Mouse (Mus musculus): Measurements from ENCODE around the gene Mrpl34.
A peak's percentile ranks its signal among the peaks of the same experiment; 100 is the strongest.

The Mrpl34 gene

DNA sequence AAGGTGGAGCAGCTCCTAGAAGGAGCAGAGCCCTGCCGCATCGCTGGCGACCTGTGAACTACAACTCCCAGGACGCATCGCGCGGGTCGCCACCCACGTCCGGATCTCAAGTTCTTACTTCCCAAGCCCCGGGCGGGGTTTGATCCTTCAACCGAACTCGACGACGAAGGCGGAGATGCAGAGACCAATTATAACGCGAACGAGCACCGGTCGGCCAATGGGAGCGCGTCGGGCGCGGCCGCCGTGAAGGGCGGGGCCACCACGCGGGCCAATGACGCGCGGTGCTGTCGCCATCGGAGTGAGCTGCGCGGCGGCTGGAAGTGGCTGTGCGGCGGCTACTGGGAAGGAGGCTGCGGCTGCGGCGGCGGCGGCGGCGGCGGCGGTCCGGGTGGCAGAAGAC is 4.2 kb downstream of the Mrpl34 start, which contains the start of gene Dda1:
TSS of gene Dda1 (plus strand) at position 284 of the 400 bp plus-strand sequence.
- DNase-seq (ENCODE audit: low read depth, low spot score) = peak; percentile 100

DNA sequence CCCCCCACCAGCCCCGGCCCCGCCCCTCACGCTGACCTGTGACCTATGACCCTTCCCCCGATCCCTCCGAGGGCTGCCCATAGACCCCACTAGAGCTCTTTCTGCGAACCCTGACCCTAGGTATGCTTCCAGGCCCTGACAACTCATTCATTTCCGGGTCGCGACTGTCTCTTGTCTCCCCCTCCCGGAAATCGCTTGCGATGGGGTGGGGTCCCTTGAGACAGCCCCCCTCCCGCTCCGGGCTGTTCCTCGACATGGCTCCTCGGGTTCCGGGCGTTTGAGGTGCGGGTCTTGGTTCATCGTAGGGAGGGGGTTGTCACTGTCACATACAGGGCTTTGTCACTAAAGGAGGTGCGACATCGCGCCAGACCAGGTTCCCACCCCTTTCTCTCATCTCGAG is 4.7 kb downstream of the Mrpl34 start:
- peak; percentile 72 for DNase-seq (ENCODE audit: low read depth, low spot score)

DNA sequence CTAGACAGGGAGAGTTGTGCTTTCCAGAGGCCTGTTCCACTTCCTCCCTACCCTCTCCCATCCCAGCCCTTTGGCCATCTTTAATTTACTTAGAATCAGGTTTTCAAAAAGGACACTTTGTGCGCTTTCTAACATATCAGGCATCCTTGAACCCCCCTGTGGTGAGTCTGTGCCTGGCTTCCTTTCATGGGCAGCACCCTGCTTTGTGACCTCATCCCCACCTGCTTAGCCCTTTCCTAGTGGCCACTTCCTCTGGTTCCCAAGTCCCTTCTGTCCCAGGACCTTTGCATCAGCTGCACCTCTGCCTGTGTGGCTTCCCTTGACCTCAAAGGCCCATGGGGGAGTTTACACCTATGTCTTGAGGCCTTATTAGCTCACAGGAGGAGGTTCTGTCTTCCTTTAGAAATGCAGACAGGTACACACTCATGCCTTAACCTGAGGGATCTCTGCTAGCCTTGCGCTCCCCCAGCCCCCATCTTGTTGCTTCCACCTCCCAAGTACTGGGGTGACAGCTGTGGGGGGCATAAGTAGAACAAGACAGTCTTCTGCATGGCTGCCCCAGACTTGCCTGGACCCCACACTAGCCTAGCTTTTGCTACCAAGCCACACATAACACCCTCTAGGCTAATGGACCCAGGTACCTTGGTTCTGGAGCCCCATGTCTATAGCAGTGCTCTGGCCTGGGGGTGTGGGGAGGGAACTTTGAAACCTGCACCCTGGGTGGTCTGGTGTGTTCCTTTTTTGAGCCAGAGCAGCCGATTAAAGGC is 5.6 kb downstream of the Mrpl34 start:
- no peak for DNase-seq (ENCODE audit: low read depth, low spot score)

DNA sequence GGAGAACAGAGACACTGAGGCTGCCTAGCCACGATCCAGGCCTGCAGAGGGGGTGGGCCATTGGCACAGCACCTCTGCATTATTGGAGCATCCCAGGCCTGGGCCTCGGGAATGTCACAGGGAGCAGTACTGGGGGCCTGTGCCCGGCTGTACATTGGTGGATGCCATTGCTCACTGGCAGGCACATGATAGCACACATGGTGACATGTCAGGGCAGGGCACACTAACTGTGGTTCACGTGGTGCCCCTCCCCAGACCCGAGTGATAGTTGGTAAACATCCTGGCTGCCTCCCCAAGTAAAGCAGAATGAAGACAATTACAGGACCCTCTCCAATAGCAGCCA is 6.1 kb downstream of the Mrpl34 start:
- no peak for DNase-seq (ENCODE audit: low read depth, low spot score)

DNA sequence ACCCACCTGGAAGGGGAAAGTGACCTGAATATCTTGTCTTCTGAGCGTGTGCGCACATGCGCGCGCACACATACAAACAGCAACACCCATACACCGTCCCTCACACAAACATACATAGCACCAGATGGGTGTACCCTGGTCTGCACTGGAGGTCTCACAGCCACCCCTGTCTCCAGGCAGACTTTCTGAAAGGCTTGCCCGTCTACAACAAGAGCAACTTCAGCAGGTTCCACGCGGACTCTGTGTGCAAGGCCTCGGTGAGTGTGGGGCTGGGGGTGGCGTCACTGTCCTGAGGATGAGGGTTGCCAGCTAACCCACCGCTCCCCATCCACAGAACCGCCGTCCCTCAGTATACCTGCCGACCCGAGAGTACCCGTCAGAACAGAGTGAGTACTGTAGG is 7.1 kb downstream of the Mrpl34 start:
- DNase-seq (ENCODE audit: low read depth, low spot score) = no peak

DNA sequence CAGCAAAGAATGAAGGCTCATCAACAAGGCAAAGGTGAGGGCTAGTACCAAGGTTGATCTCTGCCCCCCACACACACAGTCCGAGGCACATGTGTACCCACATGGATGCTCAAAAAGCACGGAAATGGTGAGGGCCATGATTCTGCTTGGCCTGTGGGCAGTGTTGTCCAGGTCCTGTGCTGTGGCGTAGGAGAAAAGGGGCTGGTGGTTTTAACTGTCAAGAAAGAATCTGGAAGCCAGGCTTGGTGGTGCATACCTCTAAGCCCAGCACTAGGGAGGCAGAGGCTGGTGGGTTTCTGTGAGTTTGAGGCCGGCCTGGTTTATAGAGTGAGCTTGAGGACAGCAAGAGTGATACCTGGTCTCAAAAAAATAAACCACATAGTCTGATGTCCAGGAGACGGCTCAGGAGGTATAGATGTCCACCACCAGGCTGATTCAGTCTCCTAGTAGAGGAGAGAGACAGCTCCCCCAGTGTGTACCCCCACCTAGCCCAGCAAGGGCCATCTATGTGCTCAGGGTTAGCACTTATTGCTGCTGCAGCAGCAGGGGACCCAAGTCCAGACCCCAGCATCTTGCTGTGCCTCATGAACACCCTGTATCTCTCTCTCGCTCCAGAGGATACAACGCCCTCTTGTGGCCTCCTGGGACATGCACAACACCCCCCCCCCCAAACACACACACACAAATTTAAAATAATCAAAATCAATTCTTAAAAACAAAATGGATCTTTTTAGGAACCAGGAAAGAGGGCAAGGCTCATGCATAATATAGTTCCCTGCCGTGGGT is 8.0 kb downstream of the Mrpl34 start:
- DNase-seq (ENCODE audit: low read depth, low spot score) = no peak

DNA sequence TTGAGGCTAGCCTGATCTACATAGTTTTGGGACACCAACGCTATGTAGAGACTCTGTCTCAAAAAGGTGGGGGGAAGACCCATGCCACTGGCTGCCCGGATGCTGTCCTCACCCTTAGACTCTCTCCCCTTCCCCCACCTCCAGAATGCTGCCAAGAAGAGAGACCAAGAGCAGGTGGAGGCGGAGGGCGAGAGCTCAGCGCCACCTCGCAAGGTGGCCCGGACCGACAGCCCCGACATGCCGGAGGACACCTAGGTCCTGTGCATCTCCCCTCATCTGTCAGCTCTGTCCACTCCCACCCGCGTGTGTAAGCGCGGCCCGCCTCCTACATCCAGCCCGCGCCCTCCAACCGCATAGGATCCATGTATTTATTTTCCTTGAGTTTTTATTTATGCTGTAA is 9.6 kb downstream of the Mrpl34 start:
- DNase-seq (ENCODE audit: low read depth, low spot score) = no peak

DNA sequence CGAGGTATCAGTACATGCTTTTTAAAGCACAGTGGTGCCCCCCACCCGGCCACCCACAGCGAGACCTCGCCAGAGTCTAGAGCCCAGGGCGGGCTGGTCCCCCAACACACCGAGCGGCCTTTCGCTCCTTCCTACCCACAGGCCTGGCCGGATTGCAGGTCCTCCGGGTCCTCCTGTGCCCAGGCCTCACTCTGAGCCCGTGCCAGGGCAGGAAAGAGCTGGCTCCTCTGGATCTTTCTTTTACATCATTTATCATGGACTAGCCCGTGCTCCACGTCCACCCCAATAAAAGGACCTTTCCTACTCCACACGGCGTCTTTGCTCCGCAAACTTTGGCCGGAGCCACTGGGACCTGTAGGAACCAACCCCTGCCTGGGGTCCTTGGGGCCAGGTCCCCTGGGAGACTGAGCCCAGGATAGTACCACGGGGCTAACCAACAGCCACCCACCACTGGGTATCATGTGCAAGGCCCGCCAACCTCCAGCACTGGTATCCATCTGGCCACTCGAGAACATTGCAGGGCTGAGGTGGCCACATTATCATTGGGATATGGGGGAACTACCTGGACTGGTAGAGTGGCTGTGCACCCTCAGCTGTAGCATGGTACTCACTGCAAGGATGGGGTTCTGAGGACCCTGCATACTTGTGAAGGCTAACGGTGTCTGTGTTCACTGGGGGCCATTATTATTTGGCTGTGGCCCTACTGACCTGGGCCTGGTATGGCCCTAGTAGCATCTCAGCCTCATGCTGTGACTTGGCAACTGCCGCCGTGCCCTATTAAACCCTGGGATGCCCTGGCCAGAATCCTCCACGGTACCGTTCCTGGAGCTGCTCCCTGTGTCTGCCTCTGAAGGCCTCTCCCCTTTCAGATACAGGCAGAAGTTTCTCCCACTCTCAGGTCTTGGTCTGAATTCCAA is 10.3 kb downstream of the Mrpl34 start:
- DNase-seq (ENCODE audit: low read depth, low spot score) = no peak

DNA sequence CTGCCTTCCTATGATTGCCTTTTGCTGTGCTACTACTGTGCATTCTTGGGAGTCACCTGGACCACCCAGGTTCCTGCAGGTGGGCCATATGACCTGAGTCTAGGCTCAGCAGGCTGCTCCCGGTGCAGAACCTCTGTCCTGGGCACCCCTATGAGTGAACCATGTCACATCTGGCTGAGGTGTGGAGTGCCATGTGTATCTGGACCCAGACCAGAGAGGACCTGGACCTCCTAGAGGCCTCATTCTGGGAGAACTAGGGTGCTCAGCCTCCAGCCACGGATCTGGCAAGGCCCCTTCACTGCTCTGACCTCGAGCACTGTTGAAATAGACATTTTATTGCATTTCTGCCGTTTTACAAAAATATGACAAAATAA is 10.9 kb downstream of the Mrpl34 start:
- DNase-seq (ENCODE audit: low read depth, low spot score) = no peak

DNA sequence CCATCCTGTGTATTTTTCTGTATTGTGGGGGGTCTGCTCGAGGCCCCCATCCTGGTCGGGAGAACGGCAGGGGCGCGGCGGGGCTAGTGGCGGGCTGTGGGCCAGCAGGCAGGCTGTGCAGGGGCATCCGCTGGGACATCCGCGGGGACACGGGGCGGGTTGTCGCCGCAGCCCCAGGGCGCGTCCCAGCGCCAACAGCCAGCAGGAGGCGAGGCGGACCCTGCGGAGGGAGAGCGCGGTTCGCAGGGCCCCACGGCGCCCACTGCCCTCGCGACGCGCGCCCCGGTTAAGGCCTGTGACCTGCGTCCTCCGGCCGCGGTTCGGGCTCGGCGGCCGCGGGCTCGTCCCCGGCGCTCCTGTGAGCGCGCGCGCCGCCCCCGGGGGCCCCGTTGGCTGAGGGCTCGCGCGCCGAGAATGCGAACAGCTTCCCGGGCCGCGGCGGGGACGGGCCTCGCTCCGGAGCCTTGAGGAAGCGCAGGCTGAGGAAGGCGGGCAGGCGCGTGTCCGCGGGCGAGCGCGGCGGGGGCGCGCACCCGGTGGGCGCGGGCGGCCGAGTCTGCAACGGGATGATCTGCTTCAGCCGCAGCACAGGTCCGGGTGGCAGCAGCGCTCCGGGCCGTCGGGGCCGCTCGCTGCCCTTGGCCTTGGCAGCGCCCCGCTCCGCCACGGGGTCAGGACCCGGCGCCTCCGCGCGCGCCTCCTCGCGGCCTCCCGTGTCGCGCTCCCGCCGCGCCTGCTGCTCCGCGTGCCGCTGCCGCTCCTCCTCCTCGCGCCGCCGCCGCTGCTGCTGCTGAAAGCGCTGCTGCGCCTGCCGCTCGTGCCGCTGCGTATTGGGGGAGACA is 11.6 kb downstream of the Mrpl34 start:
- peak; percentile 92 for DNase-seq (ENCODE audit: low read depth, low spot score)

DNA sequence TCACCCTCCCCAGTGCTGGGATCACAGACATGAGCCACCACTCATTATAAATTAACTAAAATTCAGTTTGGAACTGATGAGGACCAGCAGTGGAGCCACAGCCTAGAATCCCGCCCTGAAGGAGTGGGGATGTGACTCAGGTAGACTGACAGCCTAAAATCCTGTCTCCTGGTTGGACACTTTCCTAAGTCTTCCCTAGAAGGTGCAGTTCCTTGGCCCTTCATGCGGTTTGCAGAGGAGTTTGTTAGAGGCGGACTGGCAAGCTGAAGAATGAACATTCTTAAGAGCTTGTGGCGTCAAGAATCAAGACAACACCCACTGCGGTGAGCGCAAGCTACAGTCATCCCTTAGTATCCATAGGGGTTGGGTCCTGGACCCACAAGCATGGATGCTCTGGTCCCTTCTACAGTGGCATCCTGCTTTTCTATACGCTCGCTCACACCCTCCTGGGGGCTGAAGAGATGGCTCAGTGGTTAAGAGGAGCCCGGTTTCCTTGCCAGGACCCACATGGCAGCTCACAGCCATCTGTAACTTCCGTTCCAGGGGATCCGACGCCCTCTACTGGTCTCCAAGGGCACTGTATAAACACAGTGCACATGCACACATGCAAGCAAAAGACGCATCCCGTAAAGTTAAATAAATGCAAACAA is 12.6 kb downstream of the Mrpl34 start:
- peak; percentile 68 for DNase-seq (ENCODE audit: low read depth, low spot score)

DNA sequence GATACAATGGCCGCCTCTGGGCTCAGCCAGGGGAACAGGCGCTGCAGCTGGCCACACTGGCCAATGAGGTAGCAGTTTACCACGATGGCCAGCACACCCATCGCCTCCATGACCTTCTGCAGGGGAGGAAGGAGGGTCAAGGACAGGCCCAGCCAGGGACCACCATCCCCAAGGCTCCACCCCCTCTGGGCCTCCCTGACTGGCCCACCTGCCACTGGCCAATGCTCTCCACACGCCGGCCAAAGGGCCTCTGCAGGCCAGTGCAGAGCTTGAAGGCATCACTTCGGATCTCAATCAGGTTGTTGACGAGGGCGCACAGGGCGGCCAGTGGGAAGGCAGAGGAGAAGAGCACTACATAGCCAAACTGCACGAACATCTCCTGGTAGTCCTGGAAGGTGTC is 14.2 kb downstream of the Mrpl34 start:
- no peak for DNase-seq (ENCODE audit: low read depth, low spot score)

DNA sequence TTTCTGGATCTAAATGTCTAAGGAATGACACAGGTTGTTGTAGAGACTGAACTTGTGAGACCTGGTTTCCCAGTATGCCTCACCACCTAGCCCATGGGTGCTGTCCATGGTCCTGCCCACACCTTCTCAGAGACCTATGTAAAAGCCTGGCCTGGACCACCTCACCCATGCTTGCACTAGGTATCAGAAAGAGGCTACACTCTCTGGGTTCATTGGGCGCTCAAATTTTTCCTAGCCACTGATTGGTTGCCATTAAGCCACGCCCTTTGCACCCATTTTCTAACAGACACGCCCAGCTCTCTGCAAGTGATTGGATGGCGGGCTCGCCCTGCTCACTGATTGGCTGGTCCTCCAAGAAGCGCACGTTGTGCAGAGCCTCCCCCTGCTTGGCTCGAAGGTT is 19.2 kb downstream of the Mrpl34 start:
- DNase-seq (ENCODE audit: low read depth, low spot score) = peak; percentile 41

DNA sequence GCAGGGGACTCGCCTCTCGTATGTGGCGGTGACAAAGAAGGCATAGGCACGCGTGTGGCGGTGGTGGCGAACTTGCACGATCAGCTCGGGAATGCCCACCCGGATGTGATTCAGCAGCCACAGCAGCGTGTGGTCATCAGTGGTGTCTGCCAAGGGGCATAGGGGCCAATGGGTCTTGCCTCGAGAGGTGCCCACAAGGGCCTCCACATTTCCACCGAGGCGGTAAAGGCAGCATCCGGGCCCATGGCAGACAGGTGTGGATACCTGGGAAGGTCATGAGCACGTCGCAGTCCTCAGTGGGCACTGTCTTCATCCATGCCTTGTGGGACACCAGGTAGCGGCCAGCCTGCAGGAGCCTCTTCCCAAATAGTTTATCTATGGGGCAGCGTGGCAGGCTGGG is 20.0 kb downstream of the Mrpl34 start:
- no peak for DNase-seq (ENCODE audit: low read depth, low spot score)

DNA sequence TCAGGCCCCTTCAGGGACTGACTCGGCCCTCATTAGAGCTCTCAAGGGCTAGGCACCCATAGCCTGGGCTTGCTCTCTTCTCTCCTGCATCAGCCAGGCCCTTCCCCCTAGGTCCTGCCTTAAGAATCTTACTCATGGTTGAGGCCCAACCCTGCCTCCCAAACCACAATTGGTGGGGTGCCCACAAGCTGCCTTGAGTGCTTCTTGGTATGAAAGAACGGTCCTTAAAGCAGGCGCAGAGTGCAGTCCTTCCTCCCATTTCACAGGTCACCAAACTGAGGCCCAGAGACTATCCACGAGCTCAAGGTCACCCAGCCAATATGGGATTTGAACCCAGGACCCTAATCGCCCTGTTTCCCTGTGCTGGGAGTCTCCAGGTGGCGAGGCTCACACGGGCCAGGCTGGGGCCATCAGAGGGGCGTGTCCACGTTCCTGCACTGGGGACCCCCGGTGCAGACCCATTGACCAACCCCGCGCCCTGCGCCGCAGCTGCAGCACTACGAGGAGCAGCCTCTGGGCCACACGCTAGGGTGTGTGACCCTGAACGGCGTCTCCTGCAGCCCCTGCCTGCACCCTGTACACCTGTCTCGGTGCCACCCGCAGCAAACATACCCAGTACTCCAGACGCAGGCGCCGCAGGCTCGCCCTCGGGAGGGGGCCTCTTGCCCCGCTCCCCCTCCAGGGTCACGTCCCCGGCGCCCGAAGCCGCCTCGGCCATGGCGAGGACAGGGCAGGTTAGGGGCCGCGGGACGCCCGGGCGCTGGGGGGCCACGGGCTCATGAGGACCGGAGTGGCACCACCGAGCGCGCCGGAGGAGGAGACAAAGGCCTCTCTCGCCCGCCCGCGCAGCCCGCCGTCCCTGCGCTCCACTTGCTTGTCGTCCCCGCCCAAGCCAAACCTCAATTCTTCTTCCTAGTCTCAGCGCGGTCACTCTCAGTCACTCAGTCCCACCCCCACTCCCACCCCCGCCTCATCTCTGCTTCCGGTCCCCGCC is 20.7 kb downstream of the Mrpl34 start, which contains the start of gene Ano8:
TSS of gene Ano8 (minus strand) at position 822 of the 994 bp plus-strand sequence.
- DNase-seq (ENCODE audit: low read depth, low spot score) = peak; percentile 98

DNA sequence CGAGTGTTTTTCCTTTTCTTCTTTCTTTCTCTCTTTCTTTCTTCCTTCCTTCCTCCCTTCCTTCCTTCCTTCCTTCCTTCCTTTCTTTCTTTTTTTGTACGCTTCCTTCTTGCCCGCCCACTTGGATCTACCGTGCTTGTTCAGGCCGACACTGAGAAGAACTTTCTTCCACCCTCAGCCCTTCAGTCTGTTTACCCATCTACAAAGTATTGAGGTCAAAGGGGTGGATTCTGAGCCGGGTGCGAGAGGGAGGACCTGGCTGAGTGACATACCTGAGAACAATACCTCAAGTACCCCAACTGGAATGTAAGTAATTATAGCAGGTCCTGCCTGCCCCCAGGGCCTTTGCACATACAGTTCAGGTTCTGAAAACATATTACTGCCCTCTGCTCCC is 21.4 kb downstream of the Mrpl34 start:
- no peak for DNase-seq (ENCODE audit: low read depth, low spot score)

DNA sequence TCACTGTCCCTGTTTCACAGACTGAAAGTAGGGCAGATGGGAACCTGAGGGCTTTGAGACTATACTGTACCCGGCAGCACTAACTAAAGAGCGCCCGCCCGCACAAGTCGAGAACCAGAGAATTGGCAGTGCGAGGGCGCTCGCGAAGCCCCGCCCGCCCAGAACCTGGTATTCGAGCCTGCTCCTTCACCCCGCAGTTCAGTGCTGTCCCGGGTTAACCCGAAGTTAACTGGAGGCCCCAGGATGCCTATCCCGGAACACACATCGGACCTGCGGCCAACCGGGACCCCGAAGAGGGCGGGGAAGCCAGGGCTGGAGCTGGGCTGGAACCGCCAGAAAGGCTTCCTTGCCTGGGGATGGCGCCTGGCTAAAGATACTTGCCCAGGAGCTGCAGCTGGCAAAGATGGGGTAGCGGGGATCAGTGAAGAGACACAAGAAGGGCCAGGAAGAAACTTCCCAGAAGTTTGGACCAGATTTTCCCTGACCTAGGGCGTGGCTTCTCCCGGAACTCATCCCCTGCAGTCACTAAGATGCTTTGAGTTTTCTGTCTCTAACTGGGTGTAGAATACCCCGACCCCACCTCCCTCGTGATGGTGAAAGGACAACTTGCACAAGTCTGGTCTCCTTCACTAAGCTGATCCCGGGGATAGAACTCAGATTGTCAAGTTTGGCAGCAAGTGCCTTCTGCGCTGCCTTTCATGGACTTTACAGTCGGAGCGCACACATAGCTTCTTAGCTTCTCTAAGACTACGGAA is 23.1 kb downstream of the Mrpl34 start, which contains the start of gene Gtpbp3:
TSS of gene Gtpbp3 (plus strand) at position 413 of the 755 bp plus-strand sequence.
- DNase-seq (ENCODE audit: low read depth, low spot score) = peak; percentile 89

DNA sequence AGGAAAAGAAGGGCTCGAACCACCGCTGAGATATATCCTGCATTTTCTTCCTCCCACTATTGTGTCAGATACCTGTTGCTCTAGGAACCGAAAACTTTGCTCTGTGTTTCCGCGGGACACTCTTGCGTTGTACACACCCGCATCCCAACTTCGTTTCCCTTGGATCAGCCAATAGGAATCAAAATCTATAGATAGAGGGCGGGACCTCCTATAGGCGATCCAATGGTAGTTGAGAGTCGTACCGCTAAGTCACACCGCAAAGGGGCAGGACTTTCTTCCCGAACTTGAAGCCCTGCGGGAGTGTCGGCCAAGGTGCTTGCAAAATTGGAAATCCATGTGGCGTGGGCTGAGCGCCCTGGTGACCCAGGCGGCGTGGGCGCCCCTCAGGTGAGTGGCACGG is 23.7 kb downstream of the Mrpl34 start:
- peak; percentile 98 for DNase-seq (ENCODE audit: low read depth, low spot score)

DNA sequence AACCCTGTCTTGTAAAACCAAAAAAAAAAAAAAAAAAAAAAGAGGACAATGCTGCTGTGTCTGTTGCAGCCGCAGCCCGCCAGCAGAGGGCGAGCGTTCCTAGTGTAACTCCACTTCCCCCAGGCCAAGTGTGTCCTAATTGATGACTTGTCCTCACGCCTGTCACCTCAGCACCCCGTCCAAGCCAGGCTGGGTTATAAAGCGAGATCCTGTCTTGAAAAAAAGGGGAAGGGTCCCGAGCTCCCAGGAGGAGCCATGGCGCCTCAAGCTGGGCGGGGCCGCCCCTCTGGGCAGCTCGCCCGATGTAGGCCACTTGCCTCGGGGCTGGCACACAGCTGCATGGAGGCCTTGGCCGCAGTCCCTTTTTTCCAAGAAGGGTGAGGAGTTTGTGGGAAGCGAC is 30.3 kb downstream of the Mrpl34 start:
- DNase-seq (ENCODE audit: low read depth, low spot score) = peak; percentile 91
